Mouse (Mus musculus) liver, adult 2 months (tissue): Measurements from ENCODE around the gene Ing4.

Source experiments
- CTCF ChIP-seq: fragments of 200-500 bp; IDR thresholded peaks from 2 replicates; pipeline ENCODE4 v1.5.1; 2011; ENCODE audit warnings: low read depth, low read length, control low read depth
- POLR2A ChIP-seq: fragments of 200-500 bp; IDR thresholded peaks from 2 replicates; pipeline ENCODE4 v1.6.1; 2011; ENCODE audit warnings: low read length, control low read depth; ENCODE audit not compliant: insufficient read depth; ENCODE audit errors: extremely low read depth

GRCm38 (mm10) chr6:125046691-125047090 is 7.1 kb downstream of the Ing4 start:
- TF ChIP-seq CTCF, result peak; percentile 81
- no peak for TF ChIP-seq POLR2A
